Mouse (Mus musculus) forebrain, embryonic 15.5 days (tissue): ENCODE data around the gene Golga4. TPM values are rescaled to one million over a fixed set of nuclear protein-coding genes. Genes with fewer than 3 reads are reported as not detected.
A peak's percentile ranks its signal among the peaks of the same experiment; 100 is the strongest.

Experiments
- ATAC-seq: fragments of 200-750 bp; cut with Nextera tagmentation; replicated peaks from 2 replicates; pipeline ENCODE4 v1.8.0; 2017; ENCODE audit warnings: mild to moderate bottlenecking, moderate TSS enrichment, moderate library complexity
- H3K27ac ChIP-seq: fragments of 300-500 bp; sonication (generic); replicated peaks from 2 replicates; pipeline ENCODE4 v1.5.1; 2015; ENCODE audit warnings: mild to moderate bottlenecking, inconsistent platforms
- H3K27me3 ChIP-seq: fragments of 300-500 bp; sonication (generic); 2 replicates; pipeline ENCODE4 v1.6.1; 2015; ENCODE audit warnings: inconsistent platforms
- H3K36me3 ChIP-seq: fragments of 300-500 bp; sonication (generic); 2 replicates; pipeline ENCODE4 v1.6.1; 2015; ENCODE audit warnings: mild to moderate bottlenecking, inconsistent platforms
- H3K4me1 ChIP-seq: fragments of 300-500 bp; sonication (generic); 2 replicates; pipeline ENCODE4 v1.6.1; 2015; ENCODE audit warnings: inconsistent platforms
- H3K4me2 ChIP-seq: fragments of 300-500 bp; sonication (generic); replicated peaks from 2 replicates; pipeline ENCODE4 v1.6.1; 2015; ENCODE audit warnings: mild to moderate bottlenecking, inconsistent platforms
- H3K4me3 ChIP-seq: fragments of 300-500 bp; sonication (generic); 2 replicates; pipeline ENCODE4 v1.5.1; 2015; ENCODE audit warnings: mild to moderate bottlenecking, inconsistent platforms
- H3K9ac ChIP-seq: fragments of 300-500 bp; sonication (generic); replicated peaks from 2 replicates; pipeline ENCODE4 v1.6.1; 2015; ENCODE audit warnings: mild to moderate bottlenecking, inconsistent platforms
- H3K9me3 ChIP-seq: fragments of 300-500 bp; sonication (generic); 2 replicates; pipeline ENCODE4 v1.6.1; 2016; ENCODE audit warnings: inconsistent platforms
- WGBS: fragments of 180-500 bp; shearing (Covaris S2); methylation state at CpG from one replicate; pipeline ENCODE4 v1.1.7; 2015; ENCODE audit warnings: mixed read lengths; 5-methylcytosine and 5-hydroxymethylcytosine counted together
- polyA plus RNA-seq: library from polyadenylated mRNA; unstranded; fragments of >200 nt; fragmentation: Nextera tagmentation; extraction: Ambion mirVana; gene quantifications from 2 replicates; pipeline ENCODE4 v1.2.1, GENCODE M21; 2015

Gene Golga4
- polyA plus RNA-seq, 1 experiment from 2014 or later: 53.4 TPM

- no peak overlapping the region for H3K4me3 ChIP-seq
- no peak overlapping the region for H3K4me2 ChIP-seq
- H3K27ac ChIP-seq: no peak overlapping the region
- 88% methylated on average over 8 of the region's 8 CpGs for WGBS
- peaks cover 8% of the 10 kb centered on the region; the same call in 1 of the 2 replicates for H3K27me3 ChIP-seq
- no peak for ATAC-seq
- no peaks in the 10 kb centered on the region for H3K36me3 ChIP-seq
- H3K9me3 ChIP-seq: no peaks in the 10 kb centered on the region
- H3K4me1 ChIP-seq: peaks cover 14% of the 10 kb centered on the region
- no peak overlapping the region for H3K9ac ChIP-seq
These were observed 13.0 kb upstream of the Golga4 start for GRCm38 (mm10) chr9:118492932-118493698.

- Histone ChIP-seq H3K9ac (no peak overlapping the region), H3K4me3 (no peak overlapping the region), H3K27ac (no peak overlapping the region), H3K36me3 (no peaks in the 10 kb centered on the region), H3K4me1 (peaks cover 4% of the 10 kb centered on the region), H3K27me3 (0 out of 2 replicates have a peak, but pooled peaks cover 4% of the 10 kb centered on the region), H3K4me2 (no peak overlapping the region), H3K9me3 (no peaks in the 10 kb centered on the region)
- no peak for ATAC-seq
- WGBS: 93% methylated on average over 5 of the region's 5 CpGs
These were observed 12.0 kb upstream of the Golga4 start for GRCm38 (mm10) chr9:118494106-118494505.

- no peaks in the 10 kb centered on the region for H3K4me1 ChIP-seq
- no peak overlapping the region for H3K27ac ChIP-seq
- no peak for ATAC-seq
- H3K9me3 ChIP-seq: no peaks in the 10 kb centered on the region
- H3K27me3 ChIP-seq: no peaks in the 10 kb centered on the region
- H3K4me3 ChIP-seq: no peak overlapping the region
- H3K9ac ChIP-seq: no peak overlapping the region
- H3K36me3 ChIP-seq: no peaks in the 10 kb centered on the region
- 90% methylated on average over 3 of the region's 3 CpGs for WGBS
- no peak overlapping the region for H3K4me2 ChIP-seq
These were observed 10.1 kb upstream of the Golga4 start for GRCm38 (mm10) chr9:118495933-118496332.

GRCm38 (mm10) chr9:118496952-118497351, 9.1 kb upstream of the Golga4 start:
- Histone ChIP-seq H3K4me1 (no peaks in the 10 kb centered on the region), H3K27me3 (no peaks in the 10 kb centered on the region), H3K36me3 (no peaks in the 10 kb centered on the region), H3K4me2 (no peak overlapping the region), H3K9me3 (no peaks in the 10 kb centered on the region), H3K9ac (no peak overlapping the region), H3K4me3 (no peak overlapping the region), H3K27ac (no peak overlapping the region)
- 85% methylated on average over 3 of the region's 3 CpGs for WGBS
- no peak for ATAC-seq

GRCm38 (mm10) chr9:118498061-118498460, 8.0 kb upstream of the Golga4 start:
- Histone ChIP-seq H3K27me3 (no peaks in the 10 kb centered on the region), H3K4me2 (no peak overlapping the region), H3K9ac (no peak overlapping the region), H3K9me3 (no peaks in the 10 kb centered on the region), H3K36me3 (no peaks in the 10 kb centered on the region), H3K27ac (no peak overlapping the region), H3K4me1 (no peaks in the 10 kb centered on the region), H3K4me3 (no peak overlapping the region)
- ATAC-seq: no peak
- WGBS: 72% methylated on average over 7 of the region's 7 CpGs

- H3K4me1 ChIP-seq: 0 out of 2 replicates have a peak, but pooled peaks cover 5% of the 10 kb centered on the region
- H3K36me3 ChIP-seq: no peaks in the 10 kb centered on the region
- WGBS: 75% methylated on average over 6 of the region's 6 CpGs
- no peak for ATAC-seq
- H3K27me3 ChIP-seq: no peaks in the 10 kb centered on the region
- no peak overlapping the region for H3K4me3 ChIP-seq
- H3K27ac ChIP-seq: no peak overlapping the region
- H3K9ac ChIP-seq: no peak overlapping the region
- H3K9me3 ChIP-seq: no peaks in the 10 kb centered on the region
- no peak overlapping the region for H3K4me2 ChIP-seq
These were observed 5.1 kb upstream of the Golga4 start for GRCm38 (mm10) chr9:118500963-118501362.

GRCm38 (mm10) chr9:118504656-118505055, 1.4 kb upstream of the Golga4 start:
- Histone ChIP-seq H3K27ac (no peak overlapping the region), H3K9me3 (no peaks in the 10 kb centered on the region), H3K4me3 (no peak overlapping the region), H3K36me3 (no peaks in the 10 kb centered on the region), H3K4me1 (peaks cover 29% of the 10 kb centered on the region), H3K4me2 (no peak overlapping the region), H3K27me3 (no peaks in the 10 kb centered on the region), H3K9ac (no peak overlapping the region)
- no peak for ATAC-seq
- WGBS: 93% methylated on average over 3 of the region's 3 CpGs

GRCm38 (mm10) chr9:118506404-118507231, 551 bp downstream of the Golga4 start:
- peak overlapping the region; percentile 62 for H3K4me3 ChIP-seq
- peaks cover 29% of the 10 kb centered on the region for H3K4me1 ChIP-seq
- no peaks in the 10 kb centered on the region for H3K27me3 ChIP-seq
- ATAC-seq: peak; percentile 73
- H3K9ac ChIP-seq: peak overlapping the region; percentile 73
- H3K9me3 ChIP-seq: no peaks in the 10 kb centered on the region
- H3K4me2 ChIP-seq: peak overlapping the region; percentile 99
- WGBS: 0% methylated on average over 57 of the region's 57 CpGs
- peak overlapping the region; percentile 59 for H3K27ac ChIP-seq
- H3K36me3 ChIP-seq: no peaks in the 10 kb centered on the region

- 76% methylated on average over 6 of the region's 6 CpGs for WGBS
- H3K9me3 ChIP-seq: no peaks in the 10 kb centered on the region
- no peak for ATAC-seq
- peak overlapping the region; percentile 99 for H3K4me2 ChIP-seq
- no peaks in the 10 kb centered on the region for H3K27me3 ChIP-seq
- no peaks in the 10 kb centered on the region for H3K36me3 ChIP-seq
- peak overlapping the region; percentile 62 for H3K4me3 ChIP-seq
- no peak overlapping the region for H3K27ac ChIP-seq
- peaks cover 29% of the 10 kb centered on the region for H3K4me1 ChIP-seq
- no peak overlapping the region for H3K9ac ChIP-seq
These were observed 1.5 kb downstream of the Golga4 start for GRCm38 (mm10) chr9:118507552-118507951.

GRCm38 (mm10) chr9:118508601-118509000, 2.5 kb downstream of the Golga4 start:
- no peak overlapping the region for H3K4me3 ChIP-seq
- no peaks in the 10 kb centered on the region for H3K36me3 ChIP-seq
- H3K9me3 ChIP-seq: no peaks in the 10 kb centered on the region
- H3K27ac ChIP-seq: no peak overlapping the region
- no peak overlapping the region for H3K4me2 ChIP-seq
- WGBS: 87% methylated on average over 7 of the region's 7 CpGs
- H3K27me3 ChIP-seq: no peaks in the 10 kb centered on the region
- no peak for ATAC-seq
- H3K9ac ChIP-seq: 0 out of 2 replicates have a peak overlapping the region, but pooled peaks have one; percentile 6
- peaks cover 29% of the 10 kb centered on the region for H3K4me1 ChIP-seq

- Histone ChIP-seq H3K4me1 (peaks cover 24% of the 10 kb centered on the region), H3K4me2 (no peak overlapping the region), H3K9me3 (no peaks in the 10 kb centered on the region), H3K27me3 (no peaks in the 10 kb centered on the region), H3K9ac (no peak overlapping the region), H3K4me3 (no peak overlapping the region), H3K27ac (no peak overlapping the region), H3K36me3 (peaks cover 19% of the 10 kb centered on the region)
- whole genome bisulfite sequencing: 85% methylated on average over 15 of the region's 15 CpGs
- ATAC-seq: no peak
These were observed 5.0 kb downstream of the Golga4 start for GRCm38 (mm10) chr9:118510941-118511690.
